Mouse (Mus musculus) kidney, adult 2 months (tissue): ENCODE data around the gene Defb20.

Source experiments
- CTCF ChIP-seq: fragments of 200-500 bp; conservative IDR thresholded peaks from 2 replicates; pipeline ENCODE4 v1.5.1; 2011; ENCODE audit warnings: low read depth, mild to moderate bottlenecking, control low read depth, low read length, moderate library complexity, mixed read lengths; ENCODE audit not compliant: insufficient read depth, insufficient read length
- POLR2A ChIP-seq: fragments of 200-500 bp; IDR thresholded peaks from one replicate; pipeline ENCODE4 v1.6.1; 2011; ENCODE audit warnings: low read depth, low read length, control low read depth

DNA sequence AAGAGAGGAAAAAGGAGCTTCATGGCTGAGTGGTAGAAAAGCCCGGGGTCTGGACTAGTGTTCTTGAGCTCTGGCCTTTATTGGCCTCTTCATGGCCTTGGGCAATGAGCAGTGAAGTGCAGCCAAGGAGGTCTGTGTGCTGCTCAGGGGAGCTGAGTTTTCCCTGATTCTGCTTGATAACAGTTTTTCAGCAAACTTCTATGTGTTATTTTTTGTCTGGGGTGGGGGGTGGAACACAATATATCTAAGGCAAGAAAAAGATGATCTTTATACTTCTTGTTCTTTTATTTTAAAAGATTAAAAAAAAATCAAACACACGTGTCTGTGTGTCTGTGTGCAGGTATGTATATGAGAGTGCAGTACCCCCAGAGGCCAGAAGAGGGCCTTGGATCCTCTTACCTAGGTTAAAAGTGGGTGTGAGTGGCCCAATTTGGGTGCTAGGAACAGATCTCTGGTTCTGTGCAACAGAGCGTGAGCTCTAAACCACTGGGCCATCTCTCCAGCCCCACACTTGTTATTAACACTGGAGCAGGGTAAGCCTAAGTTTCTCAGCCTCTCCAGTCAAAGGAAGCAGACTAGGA lies 12.2 kb upstream of the Defb20 start, which contains the start of gene Defb23:
- TF ChIP-seq CTCF (no peak), POLR2A (no peak)
